Mouse (Mus musculus) colon, adult 2 months (tissue): ENCODE measurements around the gene Ndufs8. TPM values are rescaled to one million over a fixed set of nuclear protein-coding genes. Genes with fewer than 3 reads are reported as not detected.

Experiments used
- polyA plus RNA-seq: library from polyadenylated mRNA; depleted of rRNA; stranded (reverse); fragments of >200 nt; gene quantifications from 2 replicates; pipeline ENCODE4 v1.2.3, GENCODE M21; 2012; rRNA removed

The Ndufs8 gene
- polyA plus RNA-seq: 279 and 336 TPM in 2 replicates

DNA sequence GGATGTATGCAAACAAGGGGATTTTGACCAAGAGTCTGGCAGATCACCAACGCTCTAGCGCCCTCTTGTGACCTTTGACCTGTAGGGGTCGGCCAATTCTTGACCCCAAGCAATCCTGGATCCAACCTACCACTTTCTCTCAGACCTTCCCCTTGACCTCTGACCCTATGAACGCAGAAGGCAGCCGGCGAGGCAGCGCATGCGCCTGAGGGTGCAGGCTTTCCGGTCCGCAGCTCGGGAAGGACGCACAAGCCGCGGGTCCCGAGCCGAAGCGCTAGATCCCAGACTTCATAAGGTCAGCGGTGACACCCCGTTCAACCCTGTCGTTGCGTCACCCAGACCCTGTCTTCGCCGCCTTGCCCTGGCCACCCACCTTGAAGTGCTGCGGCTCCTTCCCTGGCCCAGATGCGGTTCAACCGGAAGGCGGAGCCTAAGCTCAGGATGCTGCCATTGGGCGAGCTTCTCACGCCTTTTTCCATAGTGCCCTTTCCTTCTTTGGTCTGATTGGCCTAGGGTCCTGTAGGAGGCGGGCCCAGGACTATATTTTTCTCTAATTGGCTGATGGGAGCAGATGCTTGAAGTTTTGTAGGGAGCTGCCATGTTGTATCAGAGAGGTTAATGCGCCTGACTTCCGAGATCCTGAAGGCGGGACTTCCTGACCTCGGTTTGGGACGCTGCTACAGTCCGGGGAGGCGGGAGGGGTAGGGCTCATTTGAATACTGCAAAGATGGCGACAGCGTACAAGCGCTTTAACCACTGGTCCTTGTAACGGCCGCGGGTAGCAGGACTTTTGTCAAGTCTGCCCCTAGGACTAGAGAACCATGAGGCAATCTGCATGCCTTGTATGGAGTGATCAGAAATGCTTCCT, at the start of gene Ndufs8:
TSS of gene Ndufs8 (minus strand) at position 438 of the 868 bp plus-strand sequence.

DNA sequence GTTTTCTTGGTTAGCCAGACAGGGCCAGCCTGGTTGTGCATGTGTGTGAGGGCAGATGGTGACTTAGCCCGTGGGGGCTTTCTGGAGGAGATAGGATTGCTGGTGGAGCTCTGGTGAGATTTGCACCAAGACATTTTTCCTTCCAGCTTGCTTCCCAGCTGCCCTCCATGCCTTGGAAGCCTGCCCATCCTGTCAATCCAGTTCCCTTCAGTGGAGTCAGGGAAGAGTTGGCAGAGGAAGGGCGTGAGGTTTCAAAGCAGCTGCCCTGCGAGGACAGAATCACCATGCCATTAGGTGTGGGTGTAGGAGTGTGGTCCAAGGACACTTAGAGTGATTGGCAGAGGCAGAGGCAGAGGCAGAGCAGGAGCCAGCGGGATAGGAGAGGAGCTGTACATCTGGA, 45.9 kb upstream of the Ndufs8 start, which contains the start of gene Aldh3b3:
TSS of gene Aldh3b3 (plus strand) at position 176 of the 400 bp plus-strand sequence.

GRCm38 (mm10) chr19:3935032-3935895, 22.7 kb upstream of the Ndufs8 start, which contains the start of gene Unc93b1:
Unc93b1 (plus strand) TSS chr19:3935186.

GRCm38 (mm10) chr19:3929211-3929941, 16.8 kb upstream of the Ndufs8 start, which contains the start of gene Aldh3b1:
Aldh3b1 (minus strand) TSS chr19:3929808.

DNA sequence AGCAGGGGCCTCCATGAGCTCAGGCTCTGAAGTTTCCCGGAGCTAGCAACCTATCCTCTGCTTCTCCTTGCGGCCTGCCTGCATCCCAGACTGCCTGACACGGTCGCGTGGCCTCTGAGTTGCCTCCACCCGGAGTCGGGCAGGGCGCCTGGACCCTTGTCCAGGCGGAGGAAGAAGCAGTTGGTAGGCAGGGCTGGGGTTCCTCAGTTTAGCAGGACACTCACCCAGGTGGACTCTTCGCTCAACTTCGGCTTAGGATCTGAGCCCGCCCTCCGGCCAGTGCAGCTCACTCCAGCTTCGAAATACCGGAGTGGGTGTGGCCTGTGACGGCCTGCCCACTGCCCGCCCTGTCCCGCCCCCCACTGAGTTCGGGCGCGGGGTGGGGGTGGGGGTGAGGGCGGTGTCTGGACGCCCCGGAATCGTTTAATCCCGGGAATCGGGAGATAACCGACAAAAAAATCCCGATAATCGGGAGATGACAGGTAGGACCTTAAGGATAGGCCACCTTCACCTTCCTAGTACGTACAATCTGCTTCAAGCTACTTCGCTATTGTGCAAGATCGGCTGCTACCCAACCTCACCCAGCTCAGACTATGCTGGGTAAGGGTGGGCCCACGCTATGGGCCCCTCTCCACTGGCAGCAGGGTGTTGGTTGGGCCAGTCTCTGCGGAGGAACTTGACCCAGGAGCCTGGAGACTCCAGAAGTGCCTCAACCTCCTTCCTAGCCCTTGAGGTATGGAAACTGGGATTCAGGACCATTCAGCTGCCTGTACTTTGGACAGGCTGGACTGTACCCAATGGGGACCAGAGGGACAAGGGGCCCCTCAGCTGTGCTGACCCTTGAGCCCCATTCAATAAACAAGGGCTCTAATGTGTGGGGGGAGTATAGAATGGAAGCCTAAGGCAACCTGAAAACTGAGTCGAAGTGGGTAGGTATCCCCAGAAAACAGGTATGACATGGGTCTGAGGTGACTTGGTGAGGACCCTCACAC, 5.5 kb downstream of the Ndufs8 start, which contains the start of gene Tcirg1:
TSS of gene Tcirg1 (minus strand) at position 339 of the 992 bp plus-strand sequence.

Other genes with a start within 250 kb of the Ndufs8 start
- gene Lrp5, start 226.2 kb downstream of the Ndufs8 start, polyA plus RNA-seq: 50.9 and 68.6 TPM in 2 replicates
- gene 1810055G02Rik, start 204.5 kb downstream of the Ndufs8 start, polyA plus RNA-seq: 62.2 and 67.7 TPM in 2 replicates
- 12.8 and 13.2 TPM in 2 replicates for gene Kmt5b, start 145.4 kb downstream of the Ndufs8 start, polyA plus RNA-seq
- 35.3 and 37.1 TPM in 2 replicates for gene Chka, start 61.0 kb downstream of the Ndufs8 start, polyA plus RNA-seq
- gene Tcirg1, start 5.6 kb downstream of the Ndufs8 start, polyA plus RNA-seq: 146 and 188 TPM in 2 replicates
- gene Aldh3b1, start 17.0 kb upstream of the Ndufs8 start, polyA plus RNA-seq: 14.9 and 17.0 TPM in 2 replicates
- gene Unc93b1, start 22.4 kb upstream of the Ndufs8 start, polyA plus RNA-seq: 160 and 202 TPM in 2 replicates
- gene Aldh3b3, start 45.9 kb upstream of the Ndufs8 start, polyA plus RNA-seq: 0.15 and 0.35 TPM in 2 replicates
- 14.5 and 14.7 TPM in 2 replicates for gene Aldh3b2, start 59.6 kb upstream of the Ndufs8 start, polyA plus RNA-seq
- gene Acy3, start 73.8 kb upstream of the Ndufs8 start, polyA plus RNA-seq: 55.2 and 55.9 TPM in 2 replicates
- not detected in 2 replicates for gene Tbx10, start 80.0 kb upstream of the Ndufs8 start, polyA plus RNA-seq
- gene Nudt8, start 87.8 kb upstream of the Ndufs8 start, polyA plus RNA-seq: 18.7 and 25.7 TPM in 2 replicates
- 2.1 and 2.5 TPM in 2 replicates for gene Gm49405, start 87.9 kb upstream of the Ndufs8 start, polyA plus RNA-seq
- gene Doc2g, start 90.5 kb upstream of the Ndufs8 start, polyA plus RNA-seq: 10.8 and 11.5 TPM in 2 replicates
- 185 and 192 TPM in 2 replicates for gene Ndufv1, start 100.0 kb upstream of the Ndufs8 start, polyA plus RNA-seq
- gene Gstp1, start 125.2 kb upstream of the Ndufs8 start, polyA plus RNA-seq: 871 and 970 TPM in 2 replicates
- gene Gstp2, start 133.2 kb upstream of the Ndufs8 start, polyA plus RNA-seq: 192 and 247 TPM in 2 replicates
- gene Gstp3, start 146.8 kb upstream of the Ndufs8 start, polyA plus RNA-seq: 8.4 and 8.5 TPM in 2 replicates
- 2.5 TPM in 1 of 2 replicates, not detected in the other for gene Cabp2, start 168.8 kb upstream of the Ndufs8 start, polyA plus RNA-seq
- 321 and 393 TPM in 2 replicates for gene Cdk2ap2, start 184.4 kb upstream of the Ndufs8 start, polyA plus RNA-seq
- gene Pitpnm1, start 187.2 kb upstream of the Ndufs8 start, polyA plus RNA-seq: 133 and 136 TPM in 2 replicates
- gene Aip, start 213.1 kb upstream of the Ndufs8 start, polyA plus RNA-seq: 65.0 and 68.8 TPM in 2 replicates
- gene Gpr152, start 227.0 kb upstream of the Ndufs8 start, polyA plus RNA-seq: 0.02 and 0.05 TPM in 2 replicates
- 0.15 and 0.28 TPM in 2 replicates for gene Cabp4, start 231.3 kb upstream of the Ndufs8 start, polyA plus RNA-seq
- 657 and 730 TPM in 2 replicates for gene Coro1b, start 235.8 kb upstream of the Ndufs8 start, polyA plus RNA-seq
- gene Ptprcap, start 240.8 kb upstream of the Ndufs8 start, polyA plus RNA-seq: 74.8 and 129 TPM in 2 replicates